In the genomic region with DNA sequence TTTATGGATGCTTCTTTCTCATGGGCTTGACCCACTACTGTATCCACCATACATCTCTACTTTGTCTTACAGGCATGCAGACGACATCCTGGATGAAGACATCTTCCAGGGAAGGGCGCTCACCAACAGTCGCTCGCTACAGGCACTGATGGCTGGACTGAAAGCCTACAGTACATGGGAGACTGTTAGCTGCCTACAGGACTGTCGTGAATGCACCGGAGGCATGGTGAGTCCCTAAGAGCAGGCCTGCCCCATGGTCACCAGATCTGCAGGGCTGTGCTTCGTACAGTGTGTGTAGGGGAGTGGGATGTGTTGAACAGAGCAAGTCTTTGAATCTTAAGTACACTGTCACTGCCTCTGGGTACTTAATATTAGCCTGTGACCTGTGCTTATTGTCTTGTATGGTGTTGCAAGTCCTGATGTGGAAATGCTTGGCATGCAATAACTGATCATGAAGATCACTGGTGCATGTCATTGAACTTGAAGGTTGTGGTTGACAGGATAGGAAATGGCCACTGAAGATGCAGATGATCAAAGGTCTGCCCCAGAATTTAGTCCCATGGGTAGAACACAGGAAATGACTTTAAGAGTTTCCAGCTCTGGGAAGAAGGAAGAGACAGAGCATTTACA, we compare ENCODE assay signal across 16 mouse cellular contexts.
"Had no signal": no experiment of that assay in that cellular context is flagged by ENCODE, and none has a peak within 500 bp of the region (broad histone marks: within the 10 kb centered on the region; RNA-seq: fewer than 3 reads in every experiment).

No protein-coding gene starts in this region.

- H3K27ac ChIP-seq: layer of hippocampus, adult 2 months; limb, embryonic 12.5 days; liver, embryonic 15.5 days; lung, embryonic 15.5 days; macrophage; neural tube, embryonic 15.5 days; stomach, postnatal 0 days had no signal

- H3K9ac ChIP-seq: limb, embryonic 12.5 days; liver, embryonic 15.5 days; lung, embryonic 15.5 days; neural tube, embryonic 15.5 days had no signal

- H3K27me3 ChIP-seq: limb, embryonic 12.5 days; liver, embryonic 15.5 days; lung, embryonic 15.5 days; neural tube, embryonic 15.5 days had no signal

- H3K4me1 ChIP-seq: liver, embryonic 15.5 days; neural tube, embryonic 15.5 days had no signal

- H3K9me3 ChIP-seq: limb, embryonic 12.5 days; liver, embryonic 15.5 days; lung, embryonic 15.5 days; neural tube, embryonic 15.5 days had no signal

- H3K36me3 ChIP-seq: limb, embryonic 12.5 days; liver, embryonic 15.5 days; lung, embryonic 15.5 days; neural tube, embryonic 15.5 days had no signal

- H3K4me2 ChIP-seq: limb, embryonic 12.5 days; liver, embryonic 15.5 days; lung, embryonic 15.5 days; neural tube, embryonic 15.5 days had no signal

- DNase-seq: kidney, adult 18-20 months; kidney, postnatal 10 days; kidney, postnatal 4 days; liver; midbrain, embryonic 14.5 days; right cerebral cortex, adult 18-20 months; right cerebral cortex, postnatal 25 days; thymus, postnatal 4 days had no signal

- H3K4me3 ChIP-seq: layer of hippocampus, adult 2 months; limb, embryonic 12.5 days; liver, embryonic 15.5 days; lung, embryonic 15.5 days; myocyte; neural tube, embryonic 15.5 days had no signal
